ENCODE assay signal across 12 mouse cellular contexts in genomic region chr17:15535162-15535800, GRCm38 (mm10). TPM values are rescaled to one million over a fixed set of nuclear protein-coding genes. Genes with fewer than 3 reads are reported as not detected.
DNase-seq lines count a peak whose midpoint lies in the region; TF ChIP-seq lines count a peak whose summit lies in the region.
"Had no signal": no experiment of that assay in that cellular context is flagged by ENCODE, and none has a peak within 500 bp of the region (broad histone marks: within the 10 kb centered on the region; RNA-seq: fewer than 3 reads in every experiment).

No protein-coding gene starts in this region.

- peak overlapping the region; percentile 69 for H3K4me3 ChIP-seq in gastrocnemius, adult 2 months

- intact Hi-C loops in gastrocnemius, adult 2 months (cut with DNase I): no loop called here
- intact Hi-C loops in gastrocnemius, postnatal 36 days (cut with DNase I): no loop called here

- DNase-seq in gastrocnemius, adult 2 months: no peak
- DNase-seq in gastrocnemius, postnatal 4 days (ENCODE audit: low spot score in 2 of 2): no peak
- peak; percentile 62 for DNase-seq in right cerebral cortex, adult 18-20 months
- DNase-seq in right cerebral cortex, postnatal 4 days: no peak
- peak; percentile 57 to 65 for DNase-seq in left cerebral cortex, adult 18-20 months (ENCODE audit: low spot score in 2 of 2)
- DNase-seq in ovary, postnatal 36 days (ENCODE audit: low spot score): no peak
- DNase-seq in gastrocnemius, postnatal 36 days: no peak
- DNase-seq: lung, postnatal 36 days; spleen, adult 18-20 months had no signal

- TF ChIP-seq CTCF in gastrocnemius, adult 2 months (IDR thresholded peaks at IDR 0.05): no peak

- no peak overlapping the region for H3K27ac ChIP-seq in gastrocnemius, adult 2 months
- H3K27ac ChIP-seq: forebrain, embryonic 15.5 days; hindbrain, embryonic 14.5 days; left cerebral cortex, adult 2 months had no signal

RNA-seq across cellular contexts. Expression of gene Pdcd2, which starts 8.2 kb away (rescaled TPM):
- total RNA-seq in gastrocnemius, adult 2 months (2021): 10 to 100 TPM; 19.5 to 20.5 TPM
- total RNA-seq in gastrocnemius, postnatal 4 days (2021): 10 to 100 TPM; 18.5 to 25.8 TPM
- total RNA-seq in left cerebral cortex, adult 18-20 months (2021): 10 to 100 TPM; 17.6 to 22.0 TPM
- total RNA-seq in gastrocnemius, postnatal 36 days (2021): 10 to 100 TPM; 13.9 to 20.1 TPM

RNA-seq across cellular contexts. Expression of gene Prdm9, which starts 28.9 kb away (rescaled TPM):
- 1 to 10 TPM; 2.9 TPM for total RNA-seq in gastrocnemius, adult 2 months (2021)
- 1 to 10 TPM; 3.5 to 5.0 TPM for total RNA-seq in gastrocnemius, postnatal 4 days (2021)
- total RNA-seq in left cerebral cortex, adult 18-20 months (2021): 1 to 10 TPM; 3.1 to 3.3 TPM
- total RNA-seq in gastrocnemius, postnatal 36 days (2021): 1 to 10 TPM; 3.4 to 4.3 TPM

RNA-seq across cellular contexts. Expression of gene Tbp, which starts 35.6 kb away (rescaled TPM):
- total RNA-seq in gastrocnemius, adult 2 months (2021): 1 to 10 TPM; 7.8 to 9.1 TPM
- 10 to 100 TPM; 16.6 to 17.8 TPM for total RNA-seq in gastrocnemius, postnatal 4 days (2021)
- 10 to 100 TPM; 25.7 to 30.0 TPM for total RNA-seq in left cerebral cortex, adult 18-20 months (2021)
- total RNA-seq in gastrocnemius, postnatal 36 days (2021): 1 to 10 TPM; 5.9 to 8.2 TPM

RNA-seq across cellular contexts. Expression of gene Psmb1, which starts 35.7 kb away (rescaled TPM):
- 100 to 1,000 TPM; 106 to 111 TPM for total RNA-seq in gastrocnemius, adult 2 months (2021)
- total RNA-seq in gastrocnemius, postnatal 4 days (2021): 100 to 1,000 TPM; 156 TPM
- 100 to 1,000 TPM; 133 to 136 TPM for total RNA-seq in left cerebral cortex, adult 18-20 months (2021)
- total RNA-seq in gastrocnemius, postnatal 36 days (2021): 100 to 1,000 TPM in 1 of 2 experiments, 10 to 100 TPM in 1; 85.0 to 103 TPM

Comparison
In these comparisons a context has a peak if more than half of its experiments do, and no peak if none do; other contexts are left out.
1. DNase-seq: peak in right cerebral cortex, adult 18-20 months (single experiment) and left cerebral cortex, adult 18-20 months (2 of 2); none in gastrocnemius, adult 2 months (single experiment), gastrocnemius, postnatal 4 days (0 of 2), right cerebral cortex, postnatal 4 days (single experiment), ovary, postnatal 36 days (single experiment) and gastrocnemius, postnatal 36 days (0 of 2).